Mouse (Mus musculus) kidney, embryonic 14.5 days (tissue): ENCODE measurements around the gene Myh8. TPM values are rescaled to one million over a fixed set of nuclear protein-coding genes. Genes with fewer than 3 reads are reported as not detected.

ENCODE experiments used
- ATAC-seq: fragments of 200-750 bp; cut with Nextera tagmentation; 2 replicates; pipeline ENCODE4 v1.8.0; 2017; ENCODE audit warnings: moderate number of reproducible peaks, mild to moderate bottlenecking, moderate TSS enrichment, moderate library complexity; ENCODE audit not compliant: low FRiP score, low TSS enrichment
- H3K27ac ChIP-seq: fragments of 300-500 bp; sonication (generic); 2 replicates; pipeline ENCODE4 v1.5.1; 2014; ENCODE audit warnings: low read depth, mild to moderate bottlenecking, low read length, moderate library complexity, mixed read lengths
- H3K27me3 ChIP-seq: fragments of 300-500 bp; sonication (generic); 2 replicates; pipeline ENCODE4 v1.6.1; 2014; ENCODE audit warnings: mild to moderate bottlenecking, low read length; ENCODE audit not compliant: control insufficient read depth, insufficient read depth
- H3K36me3 ChIP-seq: fragments of 300-500 bp; sonication (generic); 2 replicates; pipeline ENCODE4 v1.6.1; 2014; ENCODE audit warnings: low read length, mixed read lengths; ENCODE audit not compliant: control insufficient read depth, insufficient read depth
- H3K4me1 ChIP-seq: fragments of 300-500 bp; sonication (generic); 2 replicates; pipeline ENCODE4 v1.6.1; 2014; ENCODE audit warnings: low read length, mixed read lengths; ENCODE audit not compliant: control insufficient read depth, insufficient read depth
- H3K4me2 ChIP-seq: fragments of 300-500 bp; sonication (generic); replicated peaks from 2 replicates; pipeline ENCODE4 v1.6.1; 2014; ENCODE audit warnings: low read depth, mild to moderate bottlenecking, low read length
- H3K4me3 ChIP-seq: fragments of 300-500 bp; sonication (generic); 2 replicates; pipeline ENCODE4 v1.5.1; 2014; ENCODE audit warnings: mild to moderate bottlenecking, low read length
- H3K9ac ChIP-seq: fragments of 300-500 bp; sonication (generic); 2 replicates; pipeline ENCODE4 v1.6.1; 2014; ENCODE audit warnings: low read depth, mild to moderate bottlenecking, low read length, moderate library complexity
- H3K9me3 ChIP-seq: fragments of 300-500 bp; sonication (generic); 2 replicates; pipeline ENCODE4 v1.6.1; 2016; ENCODE audit warnings: low read length; ENCODE audit not compliant: control insufficient read depth
- WGBS: fragments of 180-500 bp; shearing (Covaris S2); extraction: QIAGEN DNeasy Blood & Tissue Kit; methylation state at CpG from one replicate; pipeline ENCODE4 v1.1.7; 2014; 5-methylcytosine and 5-hydroxymethylcytosine counted together
- polyA plus RNA-seq: library from polyadenylated mRNA; unstranded; fragments of >200 nt; fragmentation: Nextera tagmentation; extraction: Ambion mirVana; gene quantifications from 2 replicates; pipeline ENCODE4 v1.2.1, GENCODE M21; 2014

The Myh8 gene
- polyA plus RNA-seq, 1 experiment from 2014 or later: 0.12 TPM

GRCm38 (mm10) chr11:67257048-67257447 lies 19.9 kb upstream of the Myh8 start:
- Histone ChIP-seq H3K4me3 (no peak overlapping the region), H3K4me1 (no peaks in the 10 kb centered on the region), H3K9me3 (no peaks in the 10 kb centered on the region), H3K4me2 (no peak overlapping the region), H3K9ac (no peak overlapping the region), H3K27me3 (no peaks in the 10 kb centered on the region), H3K27ac (no peak overlapping the region), H3K36me3 (no peaks in the 10 kb centered on the region)
- ATAC-seq: no peak
- WGBS: 83% methylated on average over 7 of the region's 7 CpGs

GRCm38 (mm10) chr11:67260956-67261355 lies 16.0 kb upstream of the Myh8 start:
- H3K4me2 ChIP-seq: no peak overlapping the region
- H3K9ac ChIP-seq: no peak overlapping the region
- no peaks in the 10 kb centered on the region for H3K36me3 ChIP-seq
- no peak overlapping the region for H3K27ac ChIP-seq
- no peaks in the 10 kb centered on the region for H3K4me1 ChIP-seq
- no peak overlapping the region for H3K4me3 ChIP-seq
- no peaks in the 10 kb centered on the region for H3K27me3 ChIP-seq
- 88% methylated on average over 6 of the region's 6 CpGs for WGBS
- no peaks in the 10 kb centered on the region for H3K9me3 ChIP-seq
- no peak for ATAC-seq

GRCm38 (mm10) chr11:67293440-67293839 lies 16.5 kb downstream of the Myh8 start:
- H3K4me1 ChIP-seq: no peaks in the 10 kb centered on the region
- no peak overlapping the region for H3K27ac ChIP-seq
- no peaks in the 10 kb centered on the region for H3K27me3 ChIP-seq
- peaks cover 4% of the 10 kb centered on the region; the same call in 1 of the 2 replicates for H3K9me3 ChIP-seq
- no peaks in the 10 kb centered on the region for H3K36me3 ChIP-seq
- H3K4me2 ChIP-seq: no peak overlapping the region
- no peak overlapping the region for H3K4me3 ChIP-seq
- WGBS: 85% methylated on average over 1 of the region's 1 CpGs
- H3K9ac ChIP-seq: no peak overlapping the region
- no peak for ATAC-seq

- Histone ChIP-seq H3K4me2 (no peak overlapping the region), H3K9ac (no peak overlapping the region), H3K27me3 (no peaks in the 10 kb centered on the region), H3K4me3 (no peak overlapping the region), H3K27ac (no peak overlapping the region), H3K4me1 (no peaks in the 10 kb centered on the region), H3K9me3 (no peaks in the 10 kb centered on the region), H3K36me3 (no peaks in the 10 kb centered on the region)
- ATAC-seq: no peak
- 50% methylated on average over 15 of the region's 15 CpGs for WGBS
These were observed 37.0 kb downstream of the Myh8 start for GRCm38 (mm10) chr11:67313733-67314452.

- Histone ChIP-seq H3K4me1 (no peaks in the 10 kb centered on the region), H3K27me3 (no peaks in the 10 kb centered on the region), H3K4me3 (no peak within 1 kb of the TSS), H3K9me3 (no peaks in the 10 kb centered on the region), H3K9ac (no peak within 1 kb of the TSS), H3K4me2 (no peak within 1 kb of the TSS), H3K27ac (no peak within 1 kb of the TSS), H3K36me3 (no peaks in the 10 kb centered on the region)
- 90% methylated on average over 7 of the region's 7 CpGs for WGBS
- no peak for ATAC-seq
These were observed 44.4 kb downstream of the Myh8 start, which contains the start of gene Myh13 for GRCm38 (mm10) chr11:67321358-67321757. Gene Myh13, plus strand, starts transcription at chr11:67321658.

- Histone ChIP-seq H3K36me3 (no peaks in the 10 kb centered on the region), H3K9me3 (no peaks in the 10 kb centered on the region), H3K4me2 (no peak overlapping the region), H3K9ac (no peak overlapping the region), H3K4me1 (no peaks in the 10 kb centered on the region), H3K27ac (no peak overlapping the region), H3K27me3 (no peaks in the 10 kb centered on the region), H3K4me3 (no peak overlapping the region)
- 49% methylated on average over 2 of the region's 2 CpGs for WGBS
- no peak for ATAC-seq
These were observed 49.6 kb downstream of the Myh8 start for GRCm38 (mm10) chr11:67326536-67326935.

- 88% methylated on average over 3 of the region's 3 CpGs for WGBS
- Histone ChIP-seq H3K4me2 (no peak overlapping the region), H3K4me1 (no peaks in the 10 kb centered on the region), H3K27ac (no peak overlapping the region), H3K36me3 (no peaks in the 10 kb centered on the region), H3K4me3 (no peak overlapping the region), H3K9me3 (no peaks in the 10 kb centered on the region), H3K9ac (no peak overlapping the region), H3K27me3 (no peaks in the 10 kb centered on the region)
- ATAC-seq: no peak
These were observed 67.6 kb downstream of the Myh8 start for GRCm38 (mm10) chr11:67344556-67344955.

- H3K36me3 ChIP-seq: no peaks in the 10 kb centered on the region
- no peak overlapping the region for H3K4me2 ChIP-seq
- no peaks in the 10 kb centered on the region for H3K4me1 ChIP-seq
- no peaks in the 10 kb centered on the region for H3K27me3 ChIP-seq
- H3K4me3 ChIP-seq: no peak overlapping the region
- no peak overlapping the region for H3K27ac ChIP-seq
- 73% methylated on average over 2 of the region's 2 CpGs for WGBS
- H3K9me3 ChIP-seq: no peaks in the 10 kb centered on the region
- H3K9ac ChIP-seq: no peak overlapping the region
- ATAC-seq: no peak
These were observed 68.4 kb downstream of the Myh8 start for GRCm38 (mm10) chr11:67345186-67345855.

GRCm38 (mm10) chr11:67345856-67346236 lies 68.9 kb downstream of the Myh8 start:
- Histone ChIP-seq H3K27me3 (no peaks in the 10 kb centered on the region), H3K4me1 (no peaks in the 10 kb centered on the region), H3K9me3 (no peaks in the 10 kb centered on the region), H3K4me2 (no peak overlapping the region), H3K27ac (no peak overlapping the region), H3K4me3 (no peak overlapping the region), H3K9ac (no peak overlapping the region), H3K36me3 (no peaks in the 10 kb centered on the region)
- no peak for ATAC-seq
